Mouse (Mus musculus): ENCODE data around the gene Asz1.

Asz1 gene

GRCm38 (mm10) chr6:18108934-18109333 lies at the start of gene Asz1:
Asz1 (minus strand) TSS chr6:18109061.
- DNase-seq (ENCODE audit: low spot score in 2 of 2) = no peak

GRCm38 (mm10) chr6:18153031-18153430 lies 44.2 kb upstream of the Asz1 start:
- no peak for DNase-seq (ENCODE audit: low spot score in 2 of 2)

- no peak for DNase-seq (ENCODE audit: low spot score in 2 of 2)
Measured at GRCm38 (mm10) chr6:18135246-18135645, 26.4 kb upstream of the Asz1 start.

- no peak for DNase-seq (ENCODE audit: low spot score in 2 of 2)
Measured at GRCm38 (mm10) chr6:18128059-18128458, 19.2 kb upstream of the Asz1 start.

GRCm38 (mm10) chr6:18127206-18127983 lies 18.5 kb upstream of the Asz1 start:
- DNase-seq (ENCODE audit: low spot score in 2 of 2) = no peak

- DNase-seq (ENCODE audit: low spot score in 2 of 2) = no peak
Measured at GRCm38 (mm10) chr6:18096861-18097260, 12.0 kb downstream of the Asz1 start.

- no peak for DNase-seq (ENCODE audit: low spot score in 2 of 2)
Measured at GRCm38 (mm10) chr6:18089098-18089497, 19.8 kb downstream of the Asz1 start.

GRCm38 (mm10) chr6:18087160-18087804 lies 21.6 kb downstream of the Asz1 start:
- no peak for DNase-seq (ENCODE audit: low spot score in 2 of 2)

GRCm38 (mm10) chr6:18078615-18079014 lies 30.2 kb downstream of the Asz1 start:
- DNase-seq (ENCODE audit: low spot score in 2 of 2) = no peak

- no peak for DNase-seq (ENCODE audit: low spot score in 2 of 2)
Measured at GRCm38 (mm10) chr6:18076986-18077385, 31.9 kb downstream of the Asz1 start.

GRCm38 (mm10) chr6:18076577-18076976 lies 32.3 kb downstream of the Asz1 start:
- no peak for DNase-seq (ENCODE audit: low spot score in 2 of 2)

- no peak for DNase-seq (ENCODE audit: low spot score in 2 of 2)
Measured at GRCm38 (mm10) chr6:18057899-18058298, 51.0 kb downstream of the Asz1 start.

- no peak for DNase-seq (ENCODE audit: low spot score in 2 of 2)
Measured at GRCm38 (mm10) chr6:18051702-18052101, 57.2 kb downstream of the Asz1 start.

GRCm38 (mm10) chr6:18044299-18044698 lies 64.6 kb downstream of the Asz1 start:
- no peak for DNase-seq (ENCODE audit: low spot score in 2 of 2)

GRCm38 (mm10) chr6:18043172-18043571 lies 65.7 kb downstream of the Asz1 start:
- DNase-seq (ENCODE audit: low spot score in 2 of 2) = no peak

- no peak for DNase-seq (ENCODE audit: low spot score in 2 of 2)
Measured at GRCm38 (mm10) chr6:18032271-18032670, 76.6 kb downstream of the Asz1 start.

GRCm38 (mm10) chr6:18031509-18032010 lies 77.3 kb downstream of the Asz1 start:
- no peak for DNase-seq (ENCODE audit: low spot score in 2 of 2)

GRCm38 (mm10) chr6:18030868-18031508 lies 77.9 kb downstream of the Asz1 start:
- DNase-seq (ENCODE audit: low spot score in 2 of 2) = no peak

- no peak for DNase-seq (ENCODE audit: low spot score in 2 of 2)
Measured at GRCm38 (mm10) chr6:18029746-18030656, 78.9 kb downstream of the Asz1 start, which contains the start of gene Wnt2. Wnt2 (minus strand) TSS chr6:18030585.

- DNase-seq (ENCODE audit: low spot score in 2 of 2) = no peak
Measured at GRCm38 (mm10) chr6:18024133-18024794, 84.6 kb downstream of the Asz1 start.

GRCm38 (mm10) chr6:18013346-18013745 lies 95.5 kb downstream of the Asz1 start:
- no peak for DNase-seq (ENCODE audit: low spot score in 2 of 2)
